Mouse (Mus musculus) heart, postnatal 25 days (tissue): ENCODE measurements around the gene Unc119b. TPM values are rescaled to one million over a fixed set of nuclear protein-coding genes. Genes with fewer than 3 reads are reported as not detected.
"Not testable (repeated sequence)": the region's sequence is repeated elsewhere in the genome, so short reads cannot be mapped to it uniquely, and the experiment has no call there.

Experiments
- DNase-seq: peaks from one replicate; pipeline ENCODE4 v3.0.0; 2022; ENCODE audit warnings: low spot score
- intact Hi-C: fragments of 180-260 bp; cut with DNase I; formaldehyde crosslinking; loops from one replicate; pipeline ENCODE4 v1.15.1; 2025
- total RNA-seq, 2 experiments: library from RNA; stranded (reverse); gene quantifications; 2 replicates each; pipeline ENCODE4 v1.2.3; 2021

The Unc119b gene
- total RNA-seq = 10 to 100 TPM; 18.9 to 21.9 TPM

DNA sequence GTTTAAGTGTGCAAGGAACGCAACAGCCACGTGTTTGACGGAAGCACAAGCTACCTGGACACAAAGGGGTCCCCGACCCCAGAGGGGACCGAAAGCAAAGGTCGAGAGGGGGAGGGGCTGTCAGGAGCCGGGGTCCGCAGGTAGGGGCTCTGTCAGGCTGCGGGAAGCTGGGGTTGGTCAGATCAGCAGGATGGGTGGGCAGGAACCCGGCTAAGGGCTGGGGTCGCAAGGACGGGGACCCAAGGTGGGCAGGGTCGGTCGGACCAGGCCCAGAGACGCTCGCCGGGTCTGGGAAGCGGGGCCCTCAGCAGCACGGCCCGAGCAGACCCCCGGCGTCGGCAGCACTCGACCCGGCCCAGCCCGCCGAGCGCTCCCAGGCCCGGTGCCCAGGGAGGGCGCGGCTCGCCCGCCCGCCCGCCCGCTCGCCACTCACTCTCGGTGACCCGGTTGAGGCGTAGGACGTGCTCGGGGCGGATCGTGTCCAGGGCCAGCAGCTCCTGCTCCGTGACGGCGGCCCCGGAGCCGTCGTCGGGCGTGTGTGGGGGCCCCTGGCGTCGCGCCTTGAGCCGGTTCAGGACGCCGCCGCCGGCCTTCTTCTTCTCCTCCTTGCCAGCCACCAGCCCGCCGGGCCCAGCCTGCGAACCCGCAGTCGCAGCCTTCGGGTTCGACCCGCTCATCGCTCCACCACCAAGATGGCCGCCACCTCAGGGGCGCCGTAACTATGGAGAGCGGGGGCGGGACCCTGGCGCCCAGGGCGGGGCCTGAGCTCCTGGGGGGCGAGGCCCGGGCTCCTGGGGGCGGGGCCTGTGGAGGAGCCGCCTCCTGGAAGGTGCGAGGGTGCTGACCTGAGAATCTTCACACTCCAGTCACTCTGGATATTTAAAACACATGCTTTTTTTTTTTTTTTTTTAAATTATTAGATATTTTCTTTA is at the start of gene Unc119b:
Gene Unc119b, minus strand, starts transcription at position 742 of the 932 bp plus-strand sequence.
- intact Hi-C loops = loop anchor here (5.0 kb wide), 1 partner anchor 213 kb away; the partner anchor contains the start of gene Cox6a1
- peak; percentile 85 for DNase-seq

DNA sequence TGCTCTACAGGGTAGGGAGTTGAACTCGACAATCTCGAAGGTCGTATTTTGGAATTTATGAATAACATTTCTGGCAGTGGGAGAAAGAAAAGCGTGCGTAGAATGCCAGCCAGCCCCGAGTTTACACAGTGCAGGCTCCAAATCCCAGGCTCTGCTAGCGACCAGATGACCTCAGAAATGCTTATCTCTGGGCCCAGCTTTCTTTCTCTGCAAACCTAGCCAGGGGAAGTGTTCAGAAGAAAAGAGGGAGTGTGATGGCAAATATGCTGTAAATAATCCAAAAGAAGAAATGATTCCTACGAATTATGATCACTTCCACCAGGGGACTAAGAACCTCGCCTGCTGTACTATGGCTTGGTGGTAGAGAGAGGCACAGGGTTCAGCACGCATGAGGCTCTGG is 48.7 kb upstream of the Unc119b start:
- intact Hi-C loops = no loop called here

GRCm38 (mm10) chr5:115182925-115183324 is 48.1 kb upstream of the Unc119b start:
- no peak for DNase-seq
- intact Hi-C loops = no loop called here

More for the DNA sequence above, 48.7 kb upstream of the Unc119b start:
- no peak for DNase-seq

- no peak for DNase-seq
- intact Hi-C loops = no loop called here
Measured at GRCm38 (mm10) chr5:115181248-115181940, 46.6 kb upstream of the Unc119b start.

DNA sequence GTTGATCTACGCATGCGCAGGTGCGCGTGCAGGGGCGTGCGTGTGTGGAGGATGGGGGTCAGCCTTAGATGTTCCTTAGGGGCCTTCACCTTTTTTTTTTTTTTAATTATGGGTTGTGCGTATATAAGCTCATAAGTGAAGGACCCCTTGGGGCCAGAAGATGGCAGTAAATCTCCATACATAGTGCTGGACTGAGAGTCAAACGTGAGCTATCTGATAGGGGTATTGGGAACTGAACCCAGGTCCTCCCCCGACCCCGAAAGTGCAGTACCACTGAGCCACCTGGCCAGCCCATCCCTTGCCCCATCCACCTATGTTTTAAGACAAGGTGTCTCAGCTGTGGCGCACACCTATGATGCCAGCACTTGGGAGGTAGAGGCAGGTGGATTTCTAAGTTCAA is 44.8 kb upstream of the Unc119b start:
- no peak for DNase-seq
- intact Hi-C loops = no loop called here

DNA sequence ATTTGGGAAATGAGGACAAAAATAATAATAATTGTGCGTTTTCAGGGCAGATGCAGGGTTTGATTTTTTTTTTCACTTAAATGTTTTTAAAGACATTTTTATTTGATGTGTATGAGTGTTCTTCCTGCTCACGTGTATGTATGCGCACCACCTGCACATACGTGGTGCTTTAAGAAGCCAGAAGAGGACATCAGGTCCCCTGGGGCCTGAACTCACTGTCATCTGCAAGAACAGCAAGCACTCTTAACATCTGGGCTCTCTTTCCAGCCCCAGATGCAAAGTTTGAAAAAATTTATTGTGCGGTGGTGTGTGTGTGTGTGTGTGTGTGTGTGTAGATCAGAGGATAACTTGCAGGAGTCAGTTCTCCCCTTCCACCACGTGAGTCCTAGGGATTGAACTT is 43.1 kb upstream of the Unc119b start:
- intact Hi-C loops = no loop called here
- no peak for DNase-seq

GRCm38 (mm10) chr5:115174554-115174953 is 39.8 kb upstream of the Unc119b start:
- intact Hi-C loops = no loop called here
- no peak for DNase-seq

DNA sequence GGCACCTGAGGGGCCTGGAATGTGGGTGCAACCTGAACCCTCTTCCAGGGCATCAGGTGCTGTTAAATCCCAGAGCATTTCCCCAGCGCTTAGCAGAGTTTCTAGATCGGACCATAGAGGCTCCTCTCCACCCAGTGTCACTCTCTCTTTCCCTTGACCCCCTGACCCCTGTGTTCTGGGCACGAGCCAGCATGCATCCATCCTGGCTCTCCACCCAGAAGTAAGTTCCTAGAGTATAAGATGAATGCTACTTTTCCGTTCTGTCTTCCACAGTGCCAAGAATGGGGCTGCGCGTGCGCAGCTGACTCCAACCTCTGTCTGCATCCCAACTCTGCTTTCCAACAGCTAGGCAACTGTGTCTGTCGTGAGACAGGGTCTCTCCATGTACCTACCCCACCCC is 35.4 kb upstream of the Unc119b start:
- no peak for DNase-seq
- intact Hi-C loops = no loop called here

DNA sequence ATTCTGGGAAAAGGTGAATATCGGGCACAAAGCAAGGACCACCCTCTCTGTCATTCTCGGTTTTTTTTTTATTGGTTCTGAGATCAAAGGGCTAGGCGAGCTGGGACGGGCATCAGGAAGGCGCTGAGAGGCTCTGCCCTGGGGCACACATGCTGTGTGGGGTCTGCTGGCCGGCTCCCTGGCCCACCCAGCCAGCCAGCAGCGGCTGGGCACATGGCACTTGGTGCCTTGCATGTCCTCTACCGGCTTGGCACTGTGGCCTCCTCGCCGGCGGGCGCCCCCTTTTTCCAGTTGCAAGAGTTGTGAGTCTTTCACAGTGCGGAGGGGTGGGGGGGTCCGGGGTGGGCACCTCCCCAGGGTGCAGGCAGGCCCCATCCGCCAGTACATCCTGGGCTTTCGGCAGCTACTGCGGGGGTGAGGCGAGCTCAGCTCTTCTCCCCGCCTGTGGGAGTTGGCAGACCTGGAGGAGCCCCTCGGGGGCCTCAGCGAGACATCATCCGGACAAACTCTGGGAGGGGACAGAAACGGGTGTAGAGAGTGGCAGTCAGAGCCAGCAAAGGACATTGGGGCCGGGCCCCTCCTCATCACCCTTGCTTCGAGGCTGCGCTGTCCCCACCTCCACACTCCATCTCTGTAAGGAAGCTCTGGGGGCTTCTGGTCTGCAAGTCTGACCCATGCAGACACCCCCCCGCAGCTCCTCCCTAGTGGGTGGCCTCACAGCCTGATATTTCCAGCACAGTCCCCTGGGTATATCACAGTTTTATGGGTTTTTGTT is 34.1 kb upstream of the Unc119b start:
- intact Hi-C loops = no loop called here
- no peak for DNase-seq

- no peak for DNase-seq
- intact Hi-C loops = no loop called here
Measured at GRCm38 (mm10) chr5:115167396-115167795, 32.6 kb upstream of the Unc119b start.

GRCm38 (mm10) chr5:115166815-115167194 is 32.0 kb upstream of the Unc119b start:
- DNase-seq = no peak
- intact Hi-C loops = no loop called here

DNA sequence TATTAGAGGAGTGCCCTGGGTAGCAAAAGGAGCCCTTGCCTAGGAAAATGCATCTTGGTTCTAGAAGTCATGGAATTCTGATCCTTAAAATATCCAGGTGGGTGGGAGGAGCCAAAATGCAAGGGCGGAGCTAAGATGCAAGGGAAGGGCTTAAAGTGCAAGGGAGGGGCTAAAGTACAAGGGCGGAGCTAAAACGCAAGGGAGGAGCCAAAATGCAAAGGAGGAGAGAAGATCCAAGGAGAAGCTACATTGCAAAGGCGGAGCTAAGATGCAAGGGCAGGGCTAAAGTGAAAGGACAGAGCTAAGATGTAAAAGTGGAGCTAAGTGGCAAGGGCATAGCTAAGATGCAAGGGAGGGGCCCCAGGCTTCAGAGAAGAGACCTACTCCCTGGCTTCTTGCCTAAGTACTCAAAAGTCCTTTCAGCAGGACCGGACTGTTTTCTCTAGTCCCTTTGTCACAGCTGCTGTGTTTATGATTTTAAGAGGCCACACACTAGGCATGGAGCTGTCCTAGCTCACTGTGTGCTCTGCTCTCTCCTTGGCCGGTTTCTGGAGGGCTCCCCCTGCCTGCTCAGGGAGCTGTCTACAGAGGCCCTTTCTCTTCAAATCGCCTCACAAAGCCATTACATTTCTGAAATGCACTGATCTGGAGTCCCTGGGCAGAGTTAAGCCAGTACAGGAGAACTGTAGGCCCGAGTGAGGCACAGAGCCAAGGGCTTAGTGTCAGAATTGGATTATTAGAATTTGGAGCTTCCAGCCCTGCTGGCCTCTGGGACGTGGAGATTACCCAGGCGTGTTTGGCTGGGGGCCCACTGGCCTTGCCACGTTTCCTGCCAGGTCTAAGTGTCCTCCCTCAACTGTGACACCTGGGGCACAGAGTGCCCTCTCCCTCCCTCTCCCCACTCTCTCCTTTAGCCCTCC is 31.4 kb upstream of the Unc119b start:
- DNase-seq = no peak
- intact Hi-C loops = no loop called here

DNA sequence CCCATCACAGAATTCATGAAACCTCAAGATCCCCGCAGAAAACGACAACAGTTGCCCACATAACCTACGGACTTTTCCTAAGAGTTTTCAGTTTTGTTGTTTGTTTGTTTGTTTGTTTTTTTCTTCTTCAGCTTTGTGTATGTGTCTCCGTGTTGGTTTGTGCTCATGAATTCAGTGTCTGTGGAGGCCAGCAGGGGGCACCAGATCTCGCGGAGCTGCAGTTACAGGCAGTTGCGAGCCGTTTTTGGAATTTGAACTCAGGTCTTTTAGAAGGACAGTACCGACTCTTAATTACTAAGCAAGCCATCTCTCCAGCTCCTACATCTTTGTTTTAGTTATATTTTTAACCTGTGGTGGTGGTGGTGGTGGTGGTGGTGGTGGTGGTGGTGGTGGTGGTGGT is 30.6 kb upstream of the Unc119b start:
- intact Hi-C loops = no loop called here
- DNase-seq = no peak

- DNase-seq = not testable (repeated sequence)
Measured at GRCm38 (mm10) chr5:115164446-115164845, 29.7 kb upstream of the Unc119b start.

DNA sequence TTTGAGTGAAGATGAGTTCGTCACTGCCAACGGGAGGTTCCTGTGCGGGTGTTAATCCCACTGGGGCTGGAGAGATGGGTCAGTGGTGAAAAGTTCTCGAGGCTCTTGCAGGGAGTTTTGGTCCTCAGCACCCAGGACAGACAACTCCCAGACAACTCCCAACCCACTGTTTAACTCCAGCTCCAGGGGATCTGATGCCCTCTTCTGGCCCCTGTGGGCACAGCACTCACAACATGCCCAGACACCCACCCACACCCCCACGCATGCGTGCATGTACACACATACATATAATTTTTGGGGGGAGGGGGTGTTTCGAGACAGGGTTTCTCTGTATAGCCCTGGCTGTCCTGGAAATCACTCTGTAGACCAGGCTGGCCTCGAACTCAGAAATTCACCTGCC is 28.8 kb upstream of the Unc119b start:
- no peak for DNase-seq
- intact Hi-C loops = loop anchor here (2.0 kb wide), 1 partner anchor 39 kb away; no protein-coding TSS in a partner anchor

More at GRCm38 (mm10) chr5:115164446-115164845, 29.7 kb upstream of the Unc119b start:
- intact Hi-C loops = not testable (repeated sequence)

DNA sequence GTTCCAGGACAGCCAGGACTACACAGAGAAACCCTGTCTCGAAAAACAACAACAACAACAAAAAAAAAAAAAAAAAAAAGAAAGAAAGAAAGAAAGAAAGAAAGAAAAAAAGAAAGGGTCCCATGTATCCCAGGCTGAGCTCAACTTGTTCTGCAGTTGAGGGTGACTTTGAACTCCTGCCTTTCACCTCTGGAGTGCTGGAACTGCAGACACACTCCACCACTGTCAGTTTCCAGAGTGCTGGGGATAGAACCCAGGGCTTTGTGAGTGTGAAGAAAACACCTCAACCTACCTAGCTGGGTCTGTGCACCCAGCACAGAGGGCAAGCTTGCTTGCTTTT is 27.1 kb upstream of the Unc119b start:
- intact Hi-C loops = loop anchor here (2.0 kb wide), 1 partner anchor 37 kb away; no protein-coding TSS in a partner anchor
- DNase-seq = not testable (repeated sequence)

DNA sequence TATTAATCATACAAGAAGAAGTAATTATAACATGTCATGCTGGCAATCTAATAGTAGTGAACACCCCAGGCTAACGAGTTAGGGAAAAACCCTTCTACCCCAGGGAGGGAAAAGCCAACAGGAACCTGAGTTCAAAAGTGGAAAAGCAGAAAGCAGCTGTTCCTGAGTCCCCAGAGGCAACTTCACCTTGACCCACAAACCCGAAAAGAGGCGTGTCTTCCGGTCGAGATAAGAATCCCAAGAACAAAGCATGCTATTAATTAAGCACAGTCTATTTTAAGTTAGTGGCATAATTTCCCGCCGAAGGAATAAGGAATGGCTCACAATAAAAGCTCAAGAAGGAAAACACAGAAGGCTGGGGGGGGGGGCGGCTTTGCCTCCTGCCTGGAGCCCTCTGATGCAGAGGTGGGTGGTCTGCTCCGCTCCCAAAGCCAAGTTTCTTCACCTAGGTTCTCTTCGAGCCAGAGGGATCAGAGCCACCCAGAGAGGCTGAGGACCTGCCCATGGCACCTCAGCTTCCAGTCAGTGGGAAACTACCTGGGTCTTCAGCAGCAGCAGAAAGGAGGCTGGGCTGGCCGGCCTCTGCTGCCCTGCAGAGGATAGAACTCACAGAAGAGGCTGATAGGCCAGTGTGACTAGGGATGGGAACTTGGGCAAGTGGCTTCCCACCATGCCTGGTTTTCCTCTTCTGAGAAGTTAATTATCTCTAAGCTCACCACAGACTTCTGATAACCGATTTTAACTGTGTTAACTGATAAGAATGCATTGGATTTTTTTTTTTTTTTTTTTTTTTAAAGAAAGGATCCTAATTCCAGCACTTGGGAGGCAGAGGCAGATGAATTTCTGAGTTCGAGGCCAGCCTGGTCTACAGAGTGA is 26.5 kb upstream of the Unc119b start:
- DNase-seq = no peak
- intact Hi-C loops = no loop called here

GRCm38 (mm10) chr5:115160655-115161054 is 25.9 kb upstream of the Unc119b start:
- intact Hi-C loops = no loop called here
- no peak for DNase-seq
